Mouse (Mus musculus) CH12.LX (cell line): ENCODE data around the gene Dyrk2.

ENCODE experiments used
- CTCF ChIP-seq, 2 experiments: IDR thresholded peaks in 1 of 2; conservative IDR thresholded peaks in 1 of 2; 2 replicates each; pipeline ENCODE4 v1.5.1; 2011 to 2012; ENCODE audit warnings: low read depth in 2 of 2, low read length in 2 of 2, improper control_type of control experiment in 1 of 2, inconsistent platforms in 1 of 2, mild to moderate bottlenecking in 1 of 2, moderate library complexity in 1 of 2
- EP300 ChIP-seq: IDR thresholded peaks from 2 replicates; pipeline ENCODE4 v1.6.1; 2011; ENCODE audit warnings: low read length, improper control_type of control experiment
- MAX ChIP-seq: IDR thresholded peaks from 2 replicates; pipeline ENCODE4 v1.6.1; 2011; ENCODE audit warnings: low read length, improper control_type of control experiment
- NELFE ChIP-seq: IDR thresholded peaks from 2 replicates; pipeline ENCODE4 v1.6.1; 2011; ENCODE audit warnings: low read depth, low read length, improper control_type of control experiment
- NRF1 ChIP-seq: IDR thresholded peaks from 2 replicates; pipeline ENCODE4 v1.6.1; 2014; ENCODE audit warnings: low read depth, mild to moderate bottlenecking, inconsistent platforms, low read length, improper control_type of control experiment, moderate library complexity
- TBP ChIP-seq: conservative IDR thresholded peaks from 2 replicates; pipeline ENCODE4 v1.6.1; 2011; ENCODE audit warnings: low read depth, low read length, improper control_type of control experiment

- TF ChIP-seq CTCF (conservative IDR thresholded peaks at IDR 0.05 in 1 of 2, IDR thresholded peaks at IDR 0.05 in 1 of 2; ENCODE audit: low read depth in 2 of 2, low read length in 2 of 2) (no peak), NELFE (no peak), NRF1 (no peak), TBP (no peak), EP300 (no peak), MAX (no peak)
Observed at GRCm38 (mm10) chr10:118837636-118838035, 32.4 kb downstream of the Dyrk2 start.
